Mouse (Mus musculus) forebrain, embryonic 11.5 days (tissue): ENCODE measurements around the gene Acaa1a. TPM values are rescaled to one million over a fixed set of nuclear protein-coding genes. Genes with fewer than 3 reads are reported as not detected.

ENCODE experiments used
- ATAC-seq: fragments of 200-750 bp; cut with Nextera tagmentation; replicated peaks from 2 replicates; pipeline ENCODE4 v1.8.0; 2017; ENCODE audit warnings: moderate TSS enrichment; ENCODE audit not compliant: low FRiP score
- DNase-seq: peaks from one replicate; pipeline ENCODE4 v3.0.0-alpha.2; 2017; ENCODE audit warnings: low spot score
- H3K27ac ChIP-seq: fragments of 300-500 bp; sonication (generic); 2 replicates; pipeline ENCODE4 v1.5.1; 2014; ENCODE audit warnings: low read depth, low read length
- H3K27me3 ChIP-seq: fragments of 300-500 bp; sonication (generic); 2 replicates; pipeline ENCODE4 v1.6.1; 2014; ENCODE audit warnings: mild to moderate bottlenecking, low read length, mixed read lengths; ENCODE audit not compliant: control insufficient read depth, insufficient read depth
- H3K36me3 ChIP-seq: fragments of 300-500 bp; sonication (generic); 2 replicates; pipeline ENCODE4 v1.6.1; 2014; ENCODE audit warnings: mild to moderate bottlenecking, low read length, moderate library complexity, mixed read lengths; ENCODE audit not compliant: control insufficient read depth, insufficient read depth
- H3K4me1 ChIP-seq: fragments of 300-500 bp; sonication (generic); replicated peaks from 2 replicates; pipeline ENCODE4 v1.6.1; 2014; ENCODE audit warnings: low read length, mixed read lengths; ENCODE audit not compliant: control insufficient read depth, insufficient read depth
- H3K4me2 ChIP-seq: fragments of 300-500 bp; sonication (generic); 2 replicates; pipeline ENCODE4 v1.6.1; 2014; ENCODE audit warnings: low read depth, mild to moderate bottlenecking, low read length, moderate library complexity, mixed read lengths; ENCODE audit not compliant: severe bottlenecking
- H3K4me3 ChIP-seq: fragments of 300-500 bp; sonication (generic); 2 replicates; pipeline ENCODE4 v1.5.1; 2014; ENCODE audit warnings: low read depth, low read length
- H3K9ac ChIP-seq: fragments of 300-500 bp; sonication (generic); 2 replicates; pipeline ENCODE4 v1.6.1; 2014; ENCODE audit warnings: low read length
- H3K9me3 ChIP-seq: fragments of 300-500 bp; sonication (generic); 2 replicates; pipeline ENCODE4 v1.6.1; 2016; ENCODE audit warnings: low read length, mixed read lengths; ENCODE audit not compliant: control insufficient read depth
- WGBS: fragments of 180-500 bp; shearing (Covaris S2); extraction: QIAGEN DNeasy Blood & Tissue Kit; methylation state at CpG from one replicate; pipeline ENCODE4 v1.1.7; 2014; 5-methylcytosine and 5-hydroxymethylcytosine counted together
- polyA plus RNA-seq: library from polyadenylated mRNA; unstranded; fragments of >200 nt; fragmentation: Nextera tagmentation; extraction: Ambion mirVana; gene quantifications from 2 replicates; pipeline ENCODE4 v1.2.1, GENCODE M21; 2014

Gene Acaa1a
- 62.6 and 75.6 TPM in 2 replicates for polyA plus RNA-seq

- Histone ChIP-seq H3K4me3 (peak within 1 kb of the TSS; percentile 66), H3K4me1 (peaks cover 7% of the 10 kb centered on the region; the same call in 1 of the 2 replicates), H3K9me3 (no peaks in the 10 kb centered on the region), H3K9ac (peak within 1 kb of the TSS; percentile 59), H3K27me3 (peaks cover 3% of the 10 kb centered on the region; the same call in 1 of the 2 replicates), H3K36me3 (no peaks in the 10 kb centered on the region; the same call in 1 of the 2 replicates), H3K27ac (peak within 1 kb of the TSS; percentile 79), H3K4me2 (peak within 1 kb of the TSS; percentile 68)
- DNase-seq (peak; percentile 75), ATAC-seq (no peak)
- 1% methylated on average over 43 of the region's 43 CpGs for WGBS
These were observed at the start of gene Acaa1a for GRCm38 (mm10) chr9:119339558-119340211. Acaa1a (plus strand) TSS chr9:119339676.

GRCm38 (mm10) chr9:119290791-119291190 lies 48.7 kb upstream of the Acaa1a start:
- Histone ChIP-seq H3K9ac (no peak overlapping the region), H3K4me3 (no peak overlapping the region), H3K36me3 (no peaks in the 10 kb centered on the region; the same call in 1 of the 2 replicates), H3K9me3 (no peaks in the 10 kb centered on the region), H3K4me2 (no peak overlapping the region), H3K27me3 (no peaks in the 10 kb centered on the region), H3K27ac (no peak overlapping the region), H3K4me1 (no peaks in the 10 kb centered on the region)
- DNase-seq (no peak), ATAC-seq (no peak)
- WGBS = 76% methylated on average over 3 of the region's 3 CpGs

- DNase-seq (no peak), ATAC-seq (no peak)
- H3K4me3 ChIP-seq = no peak overlapping the region
- H3K4me1 ChIP-seq = no peaks in the 10 kb centered on the region
- H3K27ac ChIP-seq = no peak overlapping the region
- H3K9ac ChIP-seq = no peak overlapping the region
- 88% methylated on average over 6 of the region's 6 CpGs for WGBS
- no peaks in the 10 kb centered on the region for H3K9me3 ChIP-seq
- no peaks in the 10 kb centered on the region for H3K36me3 ChIP-seq
- no peaks in the 10 kb centered on the region for H3K27me3 ChIP-seq
- H3K4me2 ChIP-seq = no peak overlapping the region
These were observed 41.8 kb upstream of the Acaa1a start for GRCm38 (mm10) chr9:119297696-119298095.

DNA sequence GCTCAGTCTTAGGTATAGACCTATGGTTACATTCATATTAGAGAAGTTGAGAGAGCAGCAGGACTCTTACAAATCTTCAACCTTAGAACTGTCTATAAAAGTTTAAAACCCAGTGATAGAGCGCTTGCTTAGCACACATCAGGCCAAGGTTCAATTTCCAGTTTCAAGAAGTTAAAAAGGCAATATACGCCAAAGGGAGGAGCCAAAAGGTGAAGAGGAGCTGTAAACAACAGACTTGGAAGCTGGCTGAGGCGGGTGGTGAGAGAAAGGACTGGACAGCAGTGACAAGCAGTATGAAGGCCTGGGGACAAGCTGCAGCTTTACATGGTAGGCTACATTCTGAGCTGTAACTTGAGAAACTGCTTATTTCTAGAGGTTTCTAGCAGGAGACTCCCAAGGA lies 40.9 kb upstream of the Acaa1a start:
- H3K27ac ChIP-seq = no peak overlapping the region
- no peak overlapping the region for H3K9ac ChIP-seq
- 94% methylated on average over 3 of the region's 3 CpGs for WGBS
- no peak overlapping the region for H3K4me3 ChIP-seq
- no peaks in the 10 kb centered on the region for H3K4me1 ChIP-seq
- H3K9me3 ChIP-seq = no peaks in the 10 kb centered on the region
- no peak overlapping the region for H3K4me2 ChIP-seq
- ATAC-seq (no peak), DNase-seq (no peak)
- no peaks in the 10 kb centered on the region for H3K36me3 ChIP-seq
- H3K27me3 ChIP-seq = no peaks in the 10 kb centered on the region

DNA sequence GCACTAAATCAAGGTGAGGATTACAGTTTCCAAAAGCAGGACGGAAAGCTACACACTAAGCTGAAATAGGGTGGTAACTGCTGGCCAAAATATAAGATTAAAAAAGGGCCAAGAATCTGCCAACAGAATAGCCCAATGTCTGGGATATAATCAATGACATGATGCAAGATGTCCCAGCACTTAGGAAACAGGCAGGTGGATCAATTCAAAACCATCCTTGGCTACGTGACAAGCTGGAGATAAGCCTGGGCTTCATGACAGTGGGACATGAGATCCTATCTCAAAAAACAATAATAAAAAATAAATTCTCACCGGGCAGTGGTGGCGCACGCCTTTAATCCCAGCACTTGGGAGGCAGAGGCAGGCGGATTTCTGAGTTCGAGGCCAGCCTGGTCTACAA lies 33.6 kb upstream of the Acaa1a start:
- Histone ChIP-seq H3K36me3 (no peaks in the 10 kb centered on the region), H3K9me3 (no peaks in the 10 kb centered on the region)
- WGBS = 97% methylated on average over 7 of the region's 7 CpGs

GRCm38 (mm10) chr9:119309067-119309466 lies 30.4 kb upstream of the Acaa1a start:
- ATAC-seq (no peak), DNase-seq (no peak)
- no peaks in the 10 kb centered on the region for H3K4me1 ChIP-seq
- no peak overlapping the region for H3K4me2 ChIP-seq
- no peak overlapping the region for H3K9ac ChIP-seq
- H3K4me3 ChIP-seq = no peak overlapping the region
- 93% methylated on average over 1 of the region's 1 CpGs for WGBS
- H3K27me3 ChIP-seq = no peaks in the 10 kb centered on the region
- H3K27ac ChIP-seq = no peak overlapping the region
- no peaks in the 10 kb centered on the region for H3K36me3 ChIP-seq
- H3K9me3 ChIP-seq = no peaks in the 10 kb centered on the region

More for the DNA sequence above, 33.6 kb upstream of the Acaa1a start:
- Histone ChIP-seq H3K4me2 (no peak overlapping the region), H3K4me1 (no peaks in the 10 kb centered on the region), H3K27ac (no peak overlapping the region), H3K27me3 (no peaks in the 10 kb centered on the region), H3K9ac (no peak overlapping the region), H3K4me3 (no peak overlapping the region)
- no peak for ATAC-seq
- no peak for DNase-seq

DNA sequence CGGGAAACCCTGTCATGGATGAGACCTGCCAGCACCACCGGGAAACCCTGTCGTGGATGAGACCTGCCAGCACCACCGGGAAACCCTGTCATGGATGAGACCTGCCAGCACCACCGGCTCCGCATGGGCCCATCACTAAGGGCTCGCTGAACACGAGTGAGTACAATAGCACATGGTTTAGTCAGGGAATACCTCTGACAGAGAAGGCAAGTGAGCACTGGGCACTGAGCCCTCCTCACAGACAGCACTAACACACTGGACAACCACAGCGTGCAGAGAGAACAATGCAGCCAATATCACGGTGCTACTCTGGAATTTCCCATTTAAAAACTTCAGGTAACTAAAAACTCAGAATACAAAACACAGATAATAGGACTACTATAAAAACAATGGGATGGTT lies 26.4 kb upstream of the Acaa1a start:
- H3K36me3 ChIP-seq = no peaks in the 10 kb centered on the region
- H3K27me3 ChIP-seq = no peaks in the 10 kb centered on the region
- no peaks in the 10 kb centered on the region for H3K4me1 ChIP-seq
- no peak overlapping the region for H3K4me3 ChIP-seq
- no peak overlapping the region for H3K9ac ChIP-seq
- ATAC-seq (no peak), DNase-seq (no peak)
- H3K27ac ChIP-seq = no peak overlapping the region
- no peaks in the 10 kb centered on the region for H3K9me3 ChIP-seq
- H3K4me2 ChIP-seq = no peak overlapping the region
- WGBS = 90% methylated on average over 10 of the region's 10 CpGs

DNA sequence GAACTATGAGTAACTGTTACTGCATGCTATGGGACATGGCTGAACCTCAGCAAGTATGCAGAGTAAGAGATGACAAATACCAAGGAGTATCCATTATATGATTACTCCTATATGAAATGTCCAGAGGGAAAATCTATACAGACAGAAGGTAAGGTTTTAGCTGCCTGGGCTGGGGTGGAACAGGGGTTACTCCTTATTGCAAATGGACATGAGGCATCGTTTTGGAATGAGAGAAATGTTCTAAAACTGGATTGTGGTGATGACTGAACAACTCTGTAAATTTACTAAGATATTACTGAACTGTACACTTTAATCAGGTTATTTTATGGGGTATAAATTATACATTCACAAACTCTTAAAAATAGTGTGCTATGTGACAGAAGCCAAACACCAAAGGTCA lies 20.6 kb upstream of the Acaa1a start:
- no peak for ATAC-seq
- WGBS = 86% methylated on average over 1 of the region's 1 CpGs
- no peaks in the 10 kb centered on the region for H3K9me3 ChIP-seq

GRCm38 (mm10) chr9:119320446-119320845 lies 19.0 kb upstream of the Acaa1a start:
- Histone ChIP-seq H3K4me2 (peak overlapping the region; percentile 18; the same call in 1 of the 2 replicates), H3K27ac (no peak overlapping the region), H3K9me3 (no peaks in the 10 kb centered on the region), H3K27me3 (no peaks in the 10 kb centered on the region), H3K36me3 (no peaks in the 10 kb centered on the region), H3K4me1 (no peaks in the 10 kb centered on the region; the same call in 1 of the 2 replicates), H3K4me3 (no peak overlapping the region; the same call in 1 of the 2 replicates), H3K9ac (no peak overlapping the region)
- WGBS = 81% methylated on average over 7 of the region's 7 CpGs
- no peak for ATAC-seq
- DNase-seq = no peak

More for the DNA sequence above, 20.6 kb upstream of the Acaa1a start:
- DNase-seq = no peak
- no peak overlapping the region for H3K4me2 ChIP-seq
- H3K27me3 ChIP-seq = no peaks in the 10 kb centered on the region
- H3K27ac ChIP-seq = no peak overlapping the region
- no peaks in the 10 kb centered on the region for H3K36me3 ChIP-seq
- H3K4me3 ChIP-seq = no peak overlapping the region
- H3K4me1 ChIP-seq = no peaks in the 10 kb centered on the region; the same call in 1 of the 2 replicates
- H3K9ac ChIP-seq = no peak overlapping the region
